Mouse (Mus musculus) embryonic facial prominence, embryonic 11.5 days (tissue): ENCODE measurements around the gene Rps12-ps3. TPM values are rescaled to one million over a fixed set of nuclear protein-coding genes. Genes with fewer than 3 reads are reported as not detected.

Experiments used
- ATAC-seq: fragments of 200-750 bp; cut with Nextera tagmentation; replicated peaks from 2 replicates; pipeline ENCODE4 v1.8.0; 2017; ENCODE audit warnings: low read depth; ENCODE audit not compliant: insufficient number of reproducible peaks, low FRiP score, low TSS enrichment
- DNase-seq: peaks from one replicate; pipeline ENCODE4 v3.0.0-alpha.2; 2015; ENCODE audit warnings: low spot score
- H3K27ac ChIP-seq: fragments of 300-500 bp; sonication (generic); replicated peaks from 2 replicates; pipeline ENCODE4 v1.5.1; 2014; ENCODE audit warnings: mild to moderate bottlenecking, low read depth, low read length, control low read depth
- H3K27me3 ChIP-seq: fragments of 300-500 bp; sonication (generic); 2 replicates; pipeline ENCODE4 v1.6.1; 2014; ENCODE audit warnings: mild to moderate bottlenecking, low read length, moderate library complexity, mixed read lengths; ENCODE audit not compliant: control insufficient read depth, insufficient read depth
- H3K36me3 ChIP-seq: fragments of 300-500 bp; sonication (generic); replicated peaks from 2 replicates; pipeline ENCODE4 v1.6.1; 2014; ENCODE audit warnings: low read depth, mild to moderate bottlenecking, low read length, moderate library complexity, mixed read lengths; ENCODE audit not compliant: control insufficient read depth, insufficient read depth
- H3K4me1 ChIP-seq: fragments of 300-500 bp; sonication (generic); 2 replicates; pipeline ENCODE4 v1.6.1; 2014; ENCODE audit warnings: low read length, mixed read lengths; ENCODE audit not compliant: control insufficient read depth, insufficient read depth
- H3K4me2 ChIP-seq: fragments of 300-500 bp; sonication (generic); 2 replicates; pipeline ENCODE4 v1.6.1; 2014; ENCODE audit warnings: low read depth, mild to moderate bottlenecking, control low read depth, low read length, moderate library complexity
- H3K4me3 ChIP-seq: fragments of 300-500 bp; sonication (generic); 2 replicates; pipeline ENCODE4 v1.5.1; 2014; ENCODE audit warnings: low read depth, low read length, control low read depth
- H3K9ac ChIP-seq: fragments of 300-500 bp; sonication (generic); replicated peaks from 2 replicates; pipeline ENCODE4 v1.6.1; 2014; ENCODE audit warnings: mild to moderate bottlenecking, control low read depth, low read length
- H3K9me3 ChIP-seq: fragments of 300-500 bp; sonication (generic); replicated peaks from 2 replicates; pipeline ENCODE4 v1.6.1; 2016; ENCODE audit warnings: mild to moderate bottlenecking, low read length, inconsistent platforms, mixed read lengths; ENCODE audit not compliant: control insufficient read depth
- WGBS: fragments of 180-500 bp; shearing (Covaris S2); extraction: QIAGEN DNeasy Blood & Tissue Kit; methylation state at CpG from one replicate; pipeline ENCODE4 v1.1.7; 2014; 5-methylcytosine and 5-hydroxymethylcytosine counted together
- polyA plus RNA-seq: library from polyadenylated mRNA; unstranded; fragments of >200 nt; fragmentation: Nextera tagmentation; extraction: Ambion mirVana; gene quantifications from 2 replicates; pipeline ENCODE4 v1.2.1, GENCODE M21; 2014

The Rps12-ps3 gene
- polyA plus RNA-seq, 1 experiment from 2014 or later, result 32.5 TPM

GRCm38 (mm10) chr19:59315308-59315707 lies 6.8 kb upstream of the Rps12-ps3 start:
- no peak overlapping the region for H3K4me2 ChIP-seq

GRCm38 (mm10) chr19:59316571-59316970 lies 5.5 kb upstream of the Rps12-ps3 start:
- Histone ChIP-seq H3K4me1 (no peaks in the 10 kb centered on the region), H3K27ac (no peak overlapping the region), H3K9ac (no peak overlapping the region), H3K4me3 (no peak overlapping the region), H3K36me3 (no peaks in the 10 kb centered on the region), H3K4me2 (no peak overlapping the region), H3K9me3 (no peaks in the 10 kb centered on the region), H3K27me3 (no peaks in the 10 kb centered on the region)
- ATAC-seq (no peak), DNase-seq (peak; percentile 46)

More at GRCm38 (mm10) chr19:59315308-59315707, 6.8 kb upstream of the Rps12-ps3 start:
- no peak for ATAC-seq
- Histone ChIP-seq H3K9me3 (no peaks in the 10 kb centered on the region), H3K36me3 (no peaks in the 10 kb centered on the region), H3K4me1 (no peaks in the 10 kb centered on the region), H3K27me3 (no peaks in the 10 kb centered on the region), H3K27ac (no peak overlapping the region), H3K4me3 (no peak overlapping the region), H3K9ac (no peak overlapping the region)
- DNase-seq, result no peak

- H3K27me3 ChIP-seq, result no peaks in the 10 kb centered on the region
- ATAC-seq, result no peak
- no peak overlapping the region for H3K4me3 ChIP-seq
Observed at GRCm38 (mm10) chr19:59330816-59331225, 8.7 kb downstream of the Rps12-ps3 start.

GRCm38 (mm10) chr19:59336655-59337054 lies 14.6 kb downstream of the Rps12-ps3 start:
- H3K4me3 ChIP-seq, result no peak overlapping the region
- H3K4me2 ChIP-seq, result no peak overlapping the region
- H3K4me1 ChIP-seq, result no peaks in the 10 kb centered on the region
- DNase-seq (no peak), ATAC-seq (no peak)
- no peak overlapping the region for H3K9ac ChIP-seq
- H3K9me3 ChIP-seq, result no peaks in the 10 kb centered on the region
- H3K27ac ChIP-seq, result no peak overlapping the region
- H3K27me3 ChIP-seq, result no peaks in the 10 kb centered on the region
- H3K36me3 ChIP-seq, result no peaks in the 10 kb centered on the region
- WGBS, result 94% methylated on average over 1 of the region's 1 CpGs

More at GRCm38 (mm10) chr19:59330816-59331225, 8.7 kb downstream of the Rps12-ps3 start:
- Histone ChIP-seq H3K9me3 (no peaks in the 10 kb centered on the region), H3K36me3 (no peaks in the 10 kb centered on the region), H3K9ac (no peak overlapping the region), H3K4me1 (no peaks in the 10 kb centered on the region), H3K4me2 (no peak overlapping the region), H3K27ac (no peak overlapping the region)
- no peak for DNase-seq

GRCm38 (mm10) chr19:59337872-59338681 lies 16.0 kb downstream of the Rps12-ps3 start:
- H3K27me3 ChIP-seq, result no peaks in the 10 kb centered on the region
- 87% methylated on average over 3 of the region's 3 CpGs for WGBS
- no peak overlapping the region for H3K4me2 ChIP-seq
- no peak for DNase-seq
- H3K4me1 ChIP-seq, result no peaks in the 10 kb centered on the region
- H3K27ac ChIP-seq, result no peak overlapping the region
- no peak for ATAC-seq
- no peaks in the 10 kb centered on the region for H3K9me3 ChIP-seq
- H3K9ac ChIP-seq, result no peak overlapping the region
- no peak overlapping the region for H3K4me3 ChIP-seq
- H3K36me3 ChIP-seq, result no peaks in the 10 kb centered on the region

- H3K4me1 ChIP-seq, result no peaks in the 10 kb centered on the region
- no peak for DNase-seq
- no peak overlapping the region for H3K4me3 ChIP-seq
- no peaks in the 10 kb centered on the region for H3K27me3 ChIP-seq
- no peaks in the 10 kb centered on the region for H3K36me3 ChIP-seq
- no peak overlapping the region for H3K27ac ChIP-seq
- no peak overlapping the region for H3K9ac ChIP-seq
- ATAC-seq, result no peak
- 86% methylated on average over 3 of the region's 3 CpGs for WGBS
- no peaks in the 10 kb centered on the region for H3K9me3 ChIP-seq
- H3K4me2 ChIP-seq, result no peak overlapping the region
Observed at GRCm38 (mm10) chr19:59339908-59340307, 17.8 kb downstream of the Rps12-ps3 start.

- Histone ChIP-seq H3K27me3 (no peaks in the 10 kb centered on the region), H3K4me3 (peak overlapping the region; percentile 77), H3K4me1 (no peaks in the 10 kb centered on the region), H3K9me3 (no peaks in the 10 kb centered on the region), H3K36me3 (no peaks in the 10 kb centered on the region), H3K27ac (no peak overlapping the region), H3K9ac (no peak overlapping the region), H3K4me2 (peak overlapping the region; percentile 93)
- no peak for ATAC-seq
- no peak for DNase-seq
- 43% methylated on average over 2 of the region's 2 CpGs for WGBS
Observed at GRCm38 (mm10) chr19:59342964-59343363, 20.9 kb downstream of the Rps12-ps3 start.

- Histone ChIP-seq H3K9me3 (no peaks in the 10 kb centered on the region), H3K4me3 (peak overlapping the region; percentile 77), H3K27ac (no peak overlapping the region), H3K9ac (peak overlapping the region; percentile 93), H3K36me3 (no peaks in the 10 kb centered on the region), H3K4me2 (peak overlapping the region; percentile 93), H3K4me1 (no peaks in the 10 kb centered on the region), H3K27me3 (no peaks in the 10 kb centered on the region)
- DNase-seq (no peak), ATAC-seq (no peak)
- 0% methylated on average over 14 of the region's 14 CpGs for WGBS
Observed at GRCm38 (mm10) chr19:59344304-59344711, 22.2 kb downstream of the Rps12-ps3 start.
